Mouse (Mus musculus): Measurements from ENCODE around the gene Pcgf5.
A peak's percentile ranks its signal among the peaks of the same experiment; 100 is the strongest.
"Not testable (repeated sequence)": the region's sequence is repeated elsewhere in the genome, so short reads cannot be mapped to it uniquely, and the experiment has no call there.

Pcgf5 gene

GRCm38 (mm10) chr19:36384426-36384825 lies 36.3 kb downstream of the Pcgf5 start:
- no peak for DNase-seq (ENCODE audit: low read depth in 1 of 2, low spot score in 2 of 2)

GRCm38 (mm10) chr19:36388502-36388901 lies 40.4 kb downstream of the Pcgf5 start:
- DNase-seq (ENCODE audit: low read depth in 1 of 2, low spot score in 2 of 2) = no peak

GRCm38 (mm10) chr19:36390714-36391113 lies 42.6 kb downstream of the Pcgf5 start:
- DNase-seq (ENCODE audit: low read depth in 1 of 2, low spot score in 2 of 2) = no peak

GRCm38 (mm10) chr19:36398500-36398899 lies 50.4 kb downstream of the Pcgf5 start:
- no peak for DNase-seq (ENCODE audit: low read depth in 1 of 2, low spot score in 2 of 2)

GRCm38 (mm10) chr19:36408352-36409100 lies 60.4 kb downstream of the Pcgf5 start:
- no peak for DNase-seq (ENCODE audit: low read depth in 1 of 2, low spot score in 2 of 2)

- DNase-seq (ENCODE audit: low read depth in 1 of 2, low spot score in 2 of 2) = peak; percentile 90 to 96
Measured at GRCm38 (mm10) chr19:36409280-36409860, 61.3 kb downstream of the Pcgf5 start.

GRCm38 (mm10) chr19:36409861-36410392 lies 61.8 kb downstream of the Pcgf5 start:
- DNase-seq (ENCODE audit: low read depth in 1 of 2, low spot score in 2 of 2) = peak in 1 of 2 experiments; percentile 7

- DNase-seq (ENCODE audit: low read depth in 1 of 2, low spot score in 2 of 2) = no peak
Measured at GRCm38 (mm10) chr19:36419885-36420284, 71.8 kb downstream of the Pcgf5 start.

- no peak for DNase-seq (ENCODE audit: low read depth in 1 of 2, low spot score in 2 of 2)
Measured at GRCm38 (mm10) chr19:36427195-36427876, 79.2 kb downstream of the Pcgf5 start.

GRCm38 (mm10) chr19:36428116-36428515 lies 80.0 kb downstream of the Pcgf5 start:
- DNase-seq (ENCODE audit: low read depth in 1 of 2, low spot score in 2 of 2) = no peak

GRCm38 (mm10) chr19:36429354-36429753 lies 81.2 kb downstream of the Pcgf5 start:
- DNase-seq (ENCODE audit: low read depth in 1 of 2, low spot score in 2 of 2) = no peak

GRCm38 (mm10) chr19:36433161-36433560 lies 85.1 kb downstream of the Pcgf5 start:
- DNase-seq (ENCODE audit: low read depth in 1 of 2, low spot score in 2 of 2) = no peak

GRCm38 (mm10) chr19:36439894-36440714 lies 92.0 kb downstream of the Pcgf5 start:
- DNase-seq (ENCODE audit: low read depth in 1 of 2, low spot score in 2 of 2) = no peak

- DNase-seq (ENCODE audit: low read depth in 1 of 2, low spot score in 2 of 2) = no peak
Measured at GRCm38 (mm10) chr19:36450997-36451608, 103.0 kb downstream of the Pcgf5 start.

GRCm38 (mm10) chr19:36451731-36452130 lies 103.6 kb downstream of the Pcgf5 start:
- DNase-seq (ENCODE audit: low read depth in 1 of 2, low spot score in 2 of 2) = no peak

GRCm38 (mm10) chr19:36452210-36452609 lies 104.1 kb downstream of the Pcgf5 start:
- DNase-seq (ENCODE audit: low read depth in 1 of 2, low spot score in 2 of 2) = not testable (repeated sequence)

- DNase-seq (ENCODE audit: low read depth in 1 of 2, low spot score in 2 of 2) = no peak
Measured at GRCm38 (mm10) chr19:36453451-36453850, 105.3 kb downstream of the Pcgf5 start.

GRCm38 (mm10) chr19:36470106-36470505 lies 122.0 kb downstream of the Pcgf5 start:
- no peak for DNase-seq (ENCODE audit: low read depth in 1 of 2, low spot score in 2 of 2)

- no peak for DNase-seq (ENCODE audit: low read depth in 1 of 2, low spot score in 2 of 2)
Measured at GRCm38 (mm10) chr19:36471325-36471724, 123.2 kb downstream of the Pcgf5 start.

- DNase-seq (ENCODE audit: low read depth in 1 of 2, low spot score in 2 of 2) = no peak
Measured at GRCm38 (mm10) chr19:36476596-36476995, 128.5 kb downstream of the Pcgf5 start.

GRCm38 (mm10) chr19:36477151-36477550 lies 129.0 kb downstream of the Pcgf5 start:
- no peak for DNase-seq (ENCODE audit: low read depth in 1 of 2, low spot score in 2 of 2)

Data from monocyte, adult 2 months (primary cell).